Mouse (Mus musculus) heart, adult 2 months (tissue): Measurements from ENCODE around the gene Svop. TPM values are rescaled to one million over a fixed set of nuclear protein-coding genes. Genes with fewer than 3 reads are reported as not detected.

ENCODE experiments used
- DNase-seq, 2 experiments: peaks; one replicate each; pipeline ENCODE4 v3.0.0; 2021
- H3K27ac ChIP-seq: fragments of 200-600 bp; 2 replicates; pipeline ENCODE4 v1.8.1; 2022
- H3K27me3 ChIP-seq: fragments of 200-500 bp; 2 replicates; pipeline ENCODE4 v1.6.1; 2012; ENCODE audit warnings: mild to moderate bottlenecking, low read length, inconsistent platforms, mixed read lengths; ENCODE audit not compliant: control insufficient read depth, insufficient read depth
- H3K36me3 ChIP-seq: fragments of 200-500 bp; 2 replicates; pipeline ENCODE4 v1.6.1; 2012; ENCODE audit warnings: low read length, inconsistent platforms; ENCODE audit not compliant: control insufficient read depth, insufficient read depth
- H3K4me1 ChIP-seq: fragments of 200-500 bp; 2 replicates; pipeline ENCODE4 v1.6.1; 2011; ENCODE audit warnings: low read length; ENCODE audit not compliant: control insufficient read depth, insufficient read depth
- H3K4me3 ChIP-seq: fragments of 200-600 bp; 2 replicates; pipeline ENCODE4 v1.8.1; 2022
- H3K79me2 ChIP-seq: fragments of 200-500 bp; replicated peaks from 2 replicates; pipeline ENCODE4 v1.6.1; 2012; ENCODE audit warnings: mild to moderate bottlenecking, inconsistent platforms, low read length, moderate library complexity, mixed read lengths; ENCODE audit not compliant: control insufficient read depth, insufficient read depth
- H3K9ac ChIP-seq: fragments of 200-500 bp; 2 replicates; pipeline ENCODE4 v1.6.1; 2012; ENCODE audit warnings: low read depth, mild to moderate bottlenecking, control low read depth, inconsistent platforms, low read length, mixed read lengths
- CTCF ChIP-seq: fragments of 200-600 bp; IDR thresholded peaks from 2 replicates; pipeline ENCODE4 v1.8.1; 2022; ENCODE audit warnings: antibody characterized with exemption, mild to moderate bottlenecking, moderate library complexity
- EP300 ChIP-seq: fragments of 200-500 bp; IDR thresholded peaks from 2 replicates; pipeline ENCODE4 v1.6.1; 2011; ENCODE audit warnings: low read depth, low read length, control low read depth; ENCODE audit not compliant: insufficient read depth
- POLR2A ChIP-seq: fragments of 200-500 bp; IDR thresholded peaks from 2 replicates; pipeline ENCODE4 v1.6.1; 2011; ENCODE audit warnings: mild to moderate bottlenecking, low read depth, low read length, control low read depth; ENCODE audit not compliant: insufficient read depth
- WGBS: fragments of 180-500 bp; shearing (Covaris S2); methylation state at CpG from one replicate; pipeline ENCODE4 v1.1.7; 2018; 5-methylcytosine and 5-hydroxymethylcytosine counted together
- intact Hi-C: fragments of 180-260 bp; cut with DNase I; formaldehyde crosslinking; loops from one replicate; pipeline ENCODE4 v1.15.1; 2025
- polyA plus RNA-seq: library from polyadenylated mRNA; depleted of rRNA; stranded (reverse); fragments of >200 nt; gene quantifications from 2 replicates; pipeline ENCODE4 v1.2.3, GENCODE M21; 2012
- total RNA-seq, 2 experiments: library from RNA; stranded (reverse); gene quantifications; 2 replicates each; pipeline ENCODE4 v1.2.3; 2021

The Svop gene
- total and polyA plus RNA-seq, 3 experiments, result 0.08 TPM; not detected in 2

DNA sequence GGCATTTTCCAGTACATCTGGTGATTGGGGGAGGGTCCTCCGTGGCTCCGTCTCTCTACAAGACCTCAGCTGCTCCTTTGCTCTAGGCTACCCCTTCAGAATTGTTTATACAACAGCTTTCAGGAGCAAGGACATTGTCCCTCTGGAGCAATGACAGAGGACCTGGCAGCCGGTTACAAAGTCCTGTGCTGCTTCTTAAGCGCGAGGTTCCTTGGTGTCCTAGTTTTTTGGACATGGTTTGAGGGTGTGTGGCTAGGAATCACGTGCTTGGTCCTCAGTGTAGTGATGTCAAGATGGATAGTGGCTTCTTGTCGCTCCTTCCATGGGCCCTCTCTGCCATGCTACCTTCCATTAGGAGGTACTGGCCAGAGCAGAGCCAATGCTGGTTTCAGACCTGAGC, 57.0 kb downstream of the Svop start:
- no peaks in the 10 kb centered on the region for H3K36me3 ChIP-seq
- no peak overlapping the region for H3K27ac ChIP-seq
- no peaks in the 10 kb centered on the region for H3K79me2 ChIP-seq
- TF ChIP-seq POLR2A (no peak), CTCF (no peak), EP300 (no peak)
- 61% methylated on average over 7 of the region's 7 CpGs for WGBS
- H3K4me1 ChIP-seq, result no peaks in the 10 kb centered on the region
- intact Hi-C loops, result no loop called here
- H3K27me3 ChIP-seq, result no peaks in the 10 kb centered on the region
- H3K4me3 ChIP-seq, result no peak overlapping the region
- no peak overlapping the region for H3K9ac ChIP-seq
- DNase-seq, result no peak

DNA sequence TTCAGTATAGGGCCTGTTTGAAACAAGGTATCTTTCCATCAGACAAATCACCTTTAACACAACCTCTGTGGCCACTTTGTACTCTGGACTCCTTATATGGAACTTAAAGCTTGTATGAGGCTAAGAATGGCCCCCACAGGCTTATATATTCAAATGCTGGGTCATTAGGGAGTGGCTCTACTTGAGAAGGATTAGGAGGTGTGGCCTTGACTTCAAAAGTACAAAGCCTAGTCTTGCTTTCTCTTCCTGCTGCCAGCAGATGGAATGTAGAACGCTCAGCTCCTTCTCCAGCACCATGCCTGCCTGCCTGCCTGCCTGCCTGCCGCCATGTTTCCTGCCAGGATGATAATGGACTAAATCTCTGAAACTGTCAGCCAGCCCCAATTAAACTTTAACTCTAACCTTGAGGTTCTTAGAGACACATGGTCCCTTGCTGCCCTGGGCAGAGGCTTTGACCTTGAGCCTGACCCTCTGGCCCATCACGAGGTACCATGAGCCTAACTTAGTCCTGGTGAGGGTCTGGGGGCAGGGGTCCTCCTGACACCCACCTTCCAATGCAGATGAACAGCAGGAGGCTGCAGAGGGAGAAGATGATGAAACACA, 59.1 kb downstream of the Svop start:
- Histone ChIP-seq H3K27ac (no peak overlapping the region), H3K36me3 (no peaks in the 10 kb centered on the region), H3K9ac (no peak overlapping the region), H3K4me3 (no peak overlapping the region), H3K79me2 (no peaks in the 10 kb centered on the region), H3K27me3 (no peaks in the 10 kb centered on the region; the same call in 1 of the 2 replicates), H3K4me1 (no peaks in the 10 kb centered on the region)
- WGBS, result 86% methylated on average over 3 of the region's 3 CpGs
- no peak for DNase-seq
- intact Hi-C loops, result no loop called here
- TF ChIP-seq EP300 (no peak), POLR2A (no peak), CTCF (no peak)

DNA sequence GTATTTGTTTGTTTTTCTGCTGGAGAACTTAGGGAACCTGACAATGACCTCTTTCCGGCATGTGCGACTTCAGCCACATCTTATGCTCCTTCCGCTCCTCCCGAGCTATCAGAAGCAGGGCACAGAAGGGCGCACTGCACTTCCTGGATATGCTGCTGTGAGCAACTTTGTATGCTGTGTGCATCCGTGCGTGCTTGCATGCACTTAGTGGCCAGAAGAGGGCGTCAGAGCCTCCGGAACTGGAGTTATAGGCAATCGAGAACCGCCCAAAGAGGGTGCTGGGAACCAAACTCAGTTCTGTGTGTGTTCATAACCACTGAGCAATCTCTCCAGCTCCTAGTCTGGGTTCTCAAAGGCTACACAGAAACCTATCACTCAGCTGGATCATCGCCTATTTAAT, 60.7 kb downstream of the Svop start:
- TF ChIP-seq CTCF, result no peak
- TF ChIP-seq EP300, result no peak
- no peak for TF ChIP-seq POLR2A
- Histone ChIP-seq H3K4me3 (no peak overlapping the region), H3K79me2 (no peaks in the 10 kb centered on the region), H3K36me3 (no peaks in the 10 kb centered on the region), H3K27me3 (no peaks in the 10 kb centered on the region; the same call in 1 of the 2 replicates), H3K27ac (no peak overlapping the region), H3K9ac (no peak overlapping the region), H3K4me1 (no peaks in the 10 kb centered on the region)
- intact Hi-C loops, result no loop called here
- DNase-seq, result no peak
- 89% methylated on average over 12 of the region's 12 CpGs for WGBS

DNA sequence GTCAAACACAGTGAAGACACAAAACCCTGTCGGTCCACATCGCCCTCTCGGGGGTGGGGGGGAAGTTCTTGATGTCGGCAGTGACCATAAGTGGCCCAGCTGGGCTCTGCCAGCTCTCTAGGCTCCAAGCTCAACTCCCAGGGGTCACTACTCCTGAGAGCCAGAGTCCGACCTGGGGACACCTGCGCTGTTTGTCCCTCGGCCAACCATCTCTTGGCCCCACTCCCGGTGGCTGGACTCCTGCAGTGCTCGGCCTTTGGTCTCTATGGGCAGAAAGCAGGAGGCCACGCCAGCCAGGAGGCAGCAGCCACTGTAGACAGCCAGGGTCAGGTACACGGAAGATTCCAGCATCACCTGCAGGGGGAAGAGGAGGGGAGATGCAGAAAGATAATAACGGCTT, 63.3 kb downstream of the Svop start:
- 84% methylated on average over 12 of the region's 12 CpGs for WGBS

DNA sequence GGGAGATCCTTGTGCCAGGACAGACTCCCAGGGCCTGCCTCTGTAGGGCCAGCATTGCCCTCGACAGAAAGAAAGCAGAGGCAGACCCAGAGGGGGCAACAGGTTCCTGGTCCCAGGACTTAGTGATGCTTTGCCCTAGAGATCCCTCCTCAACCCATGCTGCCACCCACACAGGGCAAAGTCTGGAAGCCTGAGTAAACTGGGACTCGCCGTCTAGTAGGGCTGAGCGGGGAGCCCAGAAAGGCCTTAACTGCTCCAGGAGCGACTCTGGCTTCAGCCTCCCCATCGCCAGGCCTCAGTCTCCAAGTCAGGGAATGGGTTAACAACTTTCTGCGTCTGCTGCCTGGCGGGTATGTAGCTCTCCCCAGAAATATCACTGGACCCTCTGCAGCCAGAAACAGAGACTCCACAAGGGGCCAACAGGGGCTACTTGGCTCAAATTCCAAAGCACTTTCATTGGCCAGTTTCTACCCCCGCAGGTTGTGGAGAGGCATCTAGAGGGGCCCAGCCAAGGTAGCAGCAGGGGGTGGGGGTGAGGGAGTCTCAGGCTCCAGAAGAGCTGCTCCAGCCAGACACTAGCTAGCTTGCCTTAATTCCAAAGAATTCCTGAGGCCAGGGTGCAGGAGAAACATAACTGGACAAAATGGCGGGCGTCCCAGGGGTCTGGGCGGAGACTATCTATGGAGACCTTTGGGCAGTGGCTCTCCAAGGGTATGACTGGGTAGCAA, 64.0 kb downstream of the Svop start:
- H3K9ac ChIP-seq, result no peak overlapping the region
- H3K27me3 ChIP-seq, result no peaks in the 10 kb centered on the region; the same call in 1 of the 2 replicates
- H3K79me2 ChIP-seq, result no peaks in the 10 kb centered on the region
- intact Hi-C loops, result no loop called here
- 83% methylated on average over 12 of the region's 12 CpGs for WGBS
- no peak overlapping the region for H3K27ac ChIP-seq
- DNase-seq, result no peak
- TF ChIP-seq POLR2A, result no peak
- no peak for TF ChIP-seq CTCF
- no peak for TF ChIP-seq EP300
- no peak overlapping the region for H3K4me3 ChIP-seq
- no peaks in the 10 kb centered on the region for H3K36me3 ChIP-seq
- H3K4me1 ChIP-seq, result no peaks in the 10 kb centered on the region

More for the DNA sequence above, 63.3 kb downstream of the Svop start:
- Histone ChIP-seq H3K79me2 (no peaks in the 10 kb centered on the region), H3K36me3 (no peaks in the 10 kb centered on the region), H3K27ac (no peak overlapping the region), H3K9ac (no peak overlapping the region), H3K4me3 (no peak overlapping the region), H3K27me3 (no peaks in the 10 kb centered on the region; the same call in 1 of the 2 replicates), H3K4me1 (no peaks in the 10 kb centered on the region)
- DNase-seq, result no peak
- no peak for TF ChIP-seq CTCF
- TF ChIP-seq EP300, result no peak
- no peak for TF ChIP-seq POLR2A
- intact Hi-C loops, result no loop called here

DNA sequence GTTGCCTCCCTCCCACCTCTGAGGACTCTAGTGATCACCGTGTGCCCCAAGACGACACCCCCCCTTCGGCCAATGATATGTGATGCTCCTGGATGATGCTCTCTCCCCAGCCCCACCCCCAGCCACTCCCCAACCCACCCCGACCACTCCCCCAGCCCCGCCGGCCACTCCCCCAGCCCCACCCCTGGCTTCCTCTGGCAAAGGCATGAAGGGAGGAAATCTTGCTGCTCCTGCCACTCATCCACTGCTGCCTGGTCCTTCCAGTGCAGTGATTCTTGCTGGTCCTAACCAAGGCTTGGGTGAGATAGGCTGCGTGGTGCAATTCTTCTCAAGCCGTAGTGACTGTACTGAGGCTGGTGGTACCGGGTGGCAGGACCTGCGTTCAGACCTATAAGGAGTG, 66.5 kb downstream of the Svop start:
- Histone ChIP-seq H3K4me1 (no peaks in the 10 kb centered on the region), H3K79me2 (no peaks in the 10 kb centered on the region), H3K9ac (no peak overlapping the region), H3K4me3 (no peak overlapping the region), H3K36me3 (no peaks in the 10 kb centered on the region), H3K27me3 (no peaks in the 10 kb centered on the region; the same call in 1 of the 2 replicates), H3K27ac (no peak overlapping the region)
- intact Hi-C loops, result no loop called here
- no peak for TF ChIP-seq POLR2A
- no peak for TF ChIP-seq EP300
- TF ChIP-seq CTCF, result no peak
- WGBS, result 14% methylated on average over 9 of the region's 10 CpGs
- no peak for DNase-seq
